Mouse (Mus musculus) urinary bladder, postnatal 0 days (tissue): ENCODE results near the gene Olfr641. TPM values are rescaled to one million over a fixed set of nuclear protein-coding genes. Genes with fewer than 3 reads are reported as not detected.

Experiments used
- polyA plus RNA-seq: library from polyadenylated mRNA; unstranded; fragments of >200 nt; fragmentation: Nextera tagmentation; extraction: Ambion mirVana; gene quantifications from 2 replicates; pipeline ENCODE4 v1.2.1, GENCODE M21; 2015

Gene Olfr641
- not detected in 2 replicates for polyA plus RNA-seq

DNA sequence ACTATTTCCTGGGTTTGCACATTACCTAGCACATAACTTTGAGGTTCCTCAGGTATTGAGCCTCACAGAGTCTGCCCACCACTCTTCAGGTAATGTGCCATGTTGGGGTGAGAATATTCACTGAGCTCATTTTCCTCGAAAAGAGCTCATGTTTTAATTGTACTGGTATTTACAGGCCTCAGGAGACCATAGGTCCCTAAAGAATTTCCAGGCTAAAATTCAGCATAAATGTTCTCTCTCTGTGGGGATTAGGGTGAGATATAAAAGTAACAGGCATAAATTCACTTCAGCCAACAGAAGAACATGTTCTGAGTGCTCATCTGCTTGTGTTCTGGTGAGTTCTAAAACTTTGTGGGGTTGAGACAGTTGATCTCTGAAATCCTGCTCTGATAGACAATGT, at the start of gene Olfr641:
Gene Olfr641, plus strand, starts transcription at position 301 of the 400 bp plus-strand sequence.

DNA sequence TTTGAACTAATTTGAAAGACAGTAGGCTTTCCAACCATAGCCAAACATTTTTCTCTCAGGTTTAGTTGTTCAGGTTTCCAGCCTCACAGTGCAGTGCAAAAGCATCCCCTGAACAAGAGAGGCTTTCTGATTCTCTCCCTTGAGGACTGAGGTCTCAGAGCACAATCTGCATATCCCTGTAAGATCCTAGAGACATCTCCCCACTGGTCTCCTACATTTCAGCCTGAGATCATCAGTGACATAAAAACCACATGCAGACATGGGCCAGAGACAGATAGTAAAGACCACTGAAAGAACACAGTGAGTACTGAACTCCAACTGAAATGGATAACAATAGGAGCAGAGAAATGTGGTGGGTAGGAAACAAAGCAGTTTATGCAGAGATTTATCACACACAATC, 36.8 kb upstream of the Olfr641 start, which contains the start of gene Olfr638:
Gene Olfr638, plus strand, starts transcription at position 301 of the 400 bp plus-strand sequence.

DNA sequence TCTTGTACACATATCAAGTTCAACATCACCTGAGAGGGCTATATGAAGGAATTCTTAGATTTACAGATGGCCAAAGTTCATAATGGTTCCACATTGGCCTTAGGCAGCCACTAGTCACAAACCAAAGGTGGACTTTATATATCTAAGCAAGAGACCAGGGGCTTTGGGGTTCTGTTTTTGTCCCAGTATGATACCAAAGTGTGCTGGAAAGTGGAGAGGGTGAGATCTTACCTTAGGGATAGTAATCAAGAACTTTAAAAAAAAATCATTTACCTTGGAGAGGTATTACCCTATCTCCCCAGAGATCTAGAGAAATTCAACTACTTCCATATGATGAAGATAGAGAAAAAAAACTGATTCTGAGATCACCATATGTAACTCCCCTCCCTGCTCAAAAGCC, 18.0 kb upstream of the Olfr641 start, which contains the start of gene Olfr639:
Gene Olfr639, minus strand, starts transcription at position 101 of the 400 bp plus-strand sequence.

DNA sequence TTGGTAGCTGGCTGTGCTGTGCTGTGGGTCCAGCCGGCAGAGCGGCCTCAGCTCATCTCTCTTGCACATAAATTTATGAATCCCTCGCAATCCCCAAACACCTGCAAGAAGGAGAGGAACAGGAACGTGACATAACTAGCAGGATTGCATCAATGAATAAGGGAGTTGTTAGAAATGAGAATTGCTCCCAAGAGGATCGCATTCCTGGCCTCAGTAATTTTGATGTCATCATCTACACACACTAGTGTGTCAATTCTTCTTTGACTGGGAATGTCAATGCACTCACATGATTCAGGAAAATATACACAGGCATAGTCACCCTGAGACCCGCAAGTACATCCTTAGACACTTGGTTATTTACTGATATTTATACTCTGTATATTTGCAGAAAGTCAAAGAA, 9.8 kb upstream of the Olfr641 start, which contains the start of gene Olfr640:
Gene Olfr640, minus strand, starts transcription at position 101 of the 400 bp plus-strand sequence.

DNA sequence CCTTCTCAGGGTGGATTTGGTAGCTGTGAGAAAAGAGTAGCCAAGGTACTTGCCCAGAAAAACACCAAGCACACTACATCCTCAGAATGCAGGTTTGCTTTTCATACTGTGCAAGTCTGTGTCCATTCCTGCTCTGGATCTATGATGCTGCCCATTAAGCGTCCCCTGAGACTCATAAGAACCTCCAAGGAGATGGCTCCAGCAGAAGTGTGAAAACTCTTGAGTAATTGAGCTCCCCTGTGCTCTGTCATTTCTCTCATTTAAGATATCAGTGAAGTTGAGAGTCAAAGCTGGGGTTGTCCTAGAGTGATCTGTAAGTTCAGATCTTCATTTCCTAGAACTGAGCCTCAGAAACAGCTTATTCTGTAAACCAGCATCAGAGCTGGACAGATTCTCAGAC, 17.3 kb downstream of the Olfr641 start, which contains the start of gene Olfr642:
Gene Olfr642, minus strand, starts transcription at position 101 of the 400 bp plus-strand sequence.

DNA sequence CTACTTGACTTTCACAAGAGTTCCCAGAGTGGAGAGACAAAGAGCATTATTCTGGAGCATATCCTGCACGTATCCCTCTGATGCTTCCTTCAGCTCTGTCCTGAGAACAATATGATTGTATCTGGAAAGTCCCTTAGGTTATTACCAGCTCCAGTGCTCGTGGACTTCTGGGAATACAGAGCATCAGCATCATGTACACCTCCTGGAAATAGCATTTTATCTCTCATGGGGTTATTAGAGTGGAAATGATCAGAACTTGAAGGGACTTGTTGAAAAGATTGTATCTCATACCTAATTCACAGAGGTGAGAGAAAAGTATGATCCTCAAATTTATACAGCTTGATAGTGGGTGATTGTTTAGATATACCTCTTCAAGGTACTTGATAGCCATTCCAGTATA, 26.1 kb downstream of the Olfr641 start, which contains the start of gene 4930516K23Rik:
Gene 4930516K23Rik, minus strand, starts transcription at position 101 of the 400 bp plus-strand sequence.

DNA sequence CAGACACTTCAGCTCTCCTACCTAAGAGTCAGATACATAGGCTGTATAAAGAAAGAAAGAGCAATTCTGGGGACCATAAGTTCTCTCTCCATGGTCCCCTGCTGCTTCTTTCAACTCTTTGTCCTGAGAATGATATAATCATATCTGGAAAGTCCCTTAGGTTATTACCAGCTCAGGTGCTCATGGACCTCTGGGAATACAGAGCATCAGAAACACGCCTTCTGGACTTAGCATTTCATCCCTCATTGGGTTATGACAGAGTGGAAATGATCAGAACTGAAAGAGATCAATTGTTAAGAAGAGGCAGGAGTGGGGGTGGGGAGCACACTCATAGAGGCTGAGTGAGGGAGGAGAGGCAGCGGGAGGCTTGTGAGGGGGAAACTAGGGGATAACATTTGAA, 36.5 kb downstream of the Olfr641 start, which contains the start of gene Olfr644:
Gene Olfr644, minus strand, starts transcription at position 101 of the 400 bp plus-strand sequence.

DNA sequence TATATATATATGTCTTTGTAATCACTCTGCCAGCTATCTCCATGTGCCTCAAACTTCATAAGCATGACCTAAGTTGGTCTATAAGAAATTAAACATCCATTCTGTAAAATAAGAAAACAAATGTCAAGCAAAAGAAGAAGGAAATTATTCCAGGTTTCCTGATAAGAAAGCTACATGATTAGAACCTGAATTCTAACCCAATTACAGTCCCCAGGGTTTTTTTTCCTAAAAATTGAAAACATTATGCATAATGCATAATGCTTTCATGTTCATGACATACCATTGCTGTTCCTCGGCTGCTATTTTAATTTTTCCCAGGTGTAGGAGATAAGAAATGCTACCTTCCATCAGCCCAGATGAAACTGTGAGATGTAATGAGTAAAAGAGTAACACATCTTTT, 50.1 kb downstream of the Olfr641 start, which contains the start of gene Olfr645:
Gene Olfr645, minus strand, starts transcription at position 101 of the 400 bp plus-strand sequence.

Other genes starting within 250 kb of the Olfr641 start
- not detected in 2 replicates for gene Olfr67, start 243.6 kb upstream of the Olfr641 start, polyA plus RNA-seq
- gene Hbb-bt, start 221.4 kb upstream of the Olfr641 start, polyA plus RNA-seq, result 1,351 and 3,387 TPM in 2 replicates
- 8,698 and 21,253 TPM in 2 replicates for gene Hbb-bs, start 207.3 kb upstream of the Olfr641 start, polyA plus RNA-seq
- not detected in 2 replicates for gene Hbb-bh2, start 194.9 kb upstream of the Olfr641 start, polyA plus RNA-seq
- not detected in 2 replicates for gene Hbb-bh1, start 192.3 kb upstream of the Olfr641 start, polyA plus RNA-seq
- 0.78 and 3.6 TPM in 2 replicates for gene Hbb-y, start 182.2 kb upstream of the Olfr641 start, polyA plus RNA-seq
- not detected in 2 replicates for gene Olfr66, start 149.2 kb upstream of the Olfr641 start, polyA plus RNA-seq
- not detected in 2 replicates for gene Olfr64, start 141.0 kb upstream of the Olfr641 start, polyA plus RNA-seq
- not detected in 2 replicates for gene Olfr65, start 132.0 kb upstream of the Olfr641 start, polyA plus RNA-seq
- not detected in 2 replicates for gene Olfr631, start 106.6 kb upstream of the Olfr641 start, polyA plus RNA-seq
- not detected in 2 replicates for gene Olfr632, start 101.1 kb upstream of the Olfr641 start, polyA plus RNA-seq
- not detected in 2 replicates for gene Olfr633, start 91.0 kb upstream of the Olfr641 start, polyA plus RNA-seq
- not detected in 2 replicates for gene Olfr635, start 64.3 kb upstream of the Olfr641 start, polyA plus RNA-seq
- not detected in 2 replicates for gene Olfr638, start 36.7 kb upstream of the Olfr641 start, polyA plus RNA-seq
- not detected in 2 replicates for gene Olfr639, start 18.1 kb upstream of the Olfr641 start, polyA plus RNA-seq
- not detected in 2 replicates for gene Olfr640, start 9.9 kb upstream of the Olfr641 start, polyA plus RNA-seq
- not detected in 2 replicates for gene Olfr642, start 17.2 kb downstream of the Olfr641 start, polyA plus RNA-seq
- gene 4930516K23Rik, start 26.0 kb downstream of the Olfr641 start, polyA plus RNA-seq, result not detected in 2 replicates
- not detected in 2 replicates for gene Olfr644, start 36.4 kb downstream of the Olfr641 start, polyA plus RNA-seq
- not detected in 2 replicates for gene Olfr645, start 50.0 kb downstream of the Olfr641 start, polyA plus RNA-seq
- not detected in 2 replicates for gene Olfr646, start 69.4 kb downstream of the Olfr641 start, polyA plus RNA-seq
- not detected in 2 replicates for gene Ubqln5, start 94.4 kb downstream of the Olfr641 start, polyA plus RNA-seq
- gene Olfr643, start 102.0 kb downstream of the Olfr641 start, polyA plus RNA-seq, result not detected in 2 replicates
- gene Ubqln3, start 107.8 kb downstream of the Olfr641 start, polyA plus RNA-seq, result not detected in 2 replicates
- gene Ubqlnl, start 115.1 kb downstream of the Olfr641 start, polyA plus RNA-seq, result not detected in 2 replicates
- not detected in 2 replicates for gene Olfm5, start 129.4 kb downstream of the Olfr641 start, polyA plus RNA-seq
- 0.05 and 0.07 TPM in 2 replicates for gene Olfr648, start 147.9 kb downstream of the Olfr641 start, polyA plus RNA-seq
- gene Olfr649, start 160.5 kb downstream of the Olfr641 start, polyA plus RNA-seq, result not detected in 2 replicates
- gene Trim6, start 183.3 kb downstream of the Olfr641 start, polyA plus RNA-seq, result 0.63 and 1.2 TPM in 2 replicates
- gene Trim34a, start 209.0 kb downstream of the Olfr641 start, polyA plus RNA-seq, result 2.3 and 2.7 TPM in 2 replicates